Mouse (Mus musculus): ENCODE data around the gene Tdrd12.
A peak's percentile ranks its signal among the peaks of the same experiment; 100 is the strongest.
"Not testable (repeated sequence)": the region's sequence is repeated elsewhere in the genome, so short reads cannot be mapped to it uniquely, and the experiment has no call there.

Gene Tdrd12

DNA sequence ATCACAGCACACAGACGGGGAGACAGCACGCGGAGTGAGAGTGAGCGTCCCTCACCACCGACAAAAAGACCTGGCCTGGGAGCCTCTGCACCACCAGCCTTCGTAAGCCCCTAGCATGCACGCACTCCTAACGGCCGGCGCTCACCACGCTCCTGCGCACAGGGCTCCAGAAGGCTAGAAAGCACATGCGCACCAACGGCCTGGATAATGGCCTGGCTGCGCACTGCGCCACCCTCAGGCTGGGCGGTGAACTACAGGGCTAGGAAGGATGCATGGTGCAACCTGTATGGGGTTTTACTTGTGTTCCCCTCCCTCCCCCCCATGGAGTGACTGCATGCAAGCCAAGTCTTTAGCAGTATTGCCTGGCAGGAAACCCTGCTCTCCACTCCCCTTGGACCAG lies at the start of gene Tdrd12:
Tdrd12 (minus strand) TSS at position 184 of the 400 bp plus-strand sequence.
- DNase-seq (ENCODE audit: low spot score) = no peak

GRCm38 (mm10) chr7:35586906-35587445 lies 49.4 kb upstream of the Tdrd12 start:
- DNase-seq (ENCODE audit: low spot score) = no peak

DNA sequence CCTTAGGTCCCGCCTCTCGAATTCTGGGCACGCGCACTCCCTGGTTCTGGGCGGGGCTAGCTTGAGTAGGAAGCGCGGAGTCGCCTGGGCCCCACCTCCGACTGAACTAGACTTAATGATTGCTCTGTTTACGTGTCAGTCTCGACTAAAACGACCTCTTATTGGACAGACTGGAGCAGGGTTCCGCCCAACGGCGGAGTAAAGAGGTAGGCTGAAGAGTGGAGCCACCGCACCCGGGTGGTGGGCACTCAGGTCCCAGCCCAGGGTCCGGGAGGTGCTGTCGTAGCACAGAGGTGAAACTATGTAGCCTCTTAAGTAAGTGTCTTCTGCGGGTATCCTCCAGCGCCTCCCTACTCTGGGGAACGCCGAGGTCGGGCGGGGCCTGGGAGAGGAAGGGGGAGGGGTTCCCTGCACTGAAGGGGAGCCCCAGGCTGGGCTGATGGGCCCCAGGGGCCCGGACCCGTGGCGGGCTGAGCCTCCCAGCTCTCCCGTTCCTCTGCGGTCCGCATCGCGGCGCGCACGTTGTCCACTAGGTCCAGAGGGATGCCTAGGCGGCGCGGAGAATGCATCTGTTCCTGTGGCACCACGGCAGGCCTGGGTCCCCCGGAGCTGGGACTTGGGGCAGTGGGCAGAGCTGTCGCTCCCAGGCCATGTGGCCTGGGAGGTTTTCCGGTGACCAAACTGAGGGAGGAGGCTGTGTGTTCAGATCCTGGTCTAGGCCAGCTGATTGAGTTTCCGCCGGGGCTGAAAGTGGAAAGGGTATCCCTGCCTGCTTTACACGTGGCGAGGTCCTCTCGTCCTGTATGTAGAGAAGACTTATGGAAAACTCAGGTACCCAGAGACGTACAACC lies 48.7 kb upstream of the Tdrd12 start, which contains the start of gene Ankrd27:
Ankrd27 (plus strand) TSS at position 190 of the 851 bp plus-strand sequence.
- DNase-seq (ENCODE audit: low spot score) = peak; percentile 89

DNA sequence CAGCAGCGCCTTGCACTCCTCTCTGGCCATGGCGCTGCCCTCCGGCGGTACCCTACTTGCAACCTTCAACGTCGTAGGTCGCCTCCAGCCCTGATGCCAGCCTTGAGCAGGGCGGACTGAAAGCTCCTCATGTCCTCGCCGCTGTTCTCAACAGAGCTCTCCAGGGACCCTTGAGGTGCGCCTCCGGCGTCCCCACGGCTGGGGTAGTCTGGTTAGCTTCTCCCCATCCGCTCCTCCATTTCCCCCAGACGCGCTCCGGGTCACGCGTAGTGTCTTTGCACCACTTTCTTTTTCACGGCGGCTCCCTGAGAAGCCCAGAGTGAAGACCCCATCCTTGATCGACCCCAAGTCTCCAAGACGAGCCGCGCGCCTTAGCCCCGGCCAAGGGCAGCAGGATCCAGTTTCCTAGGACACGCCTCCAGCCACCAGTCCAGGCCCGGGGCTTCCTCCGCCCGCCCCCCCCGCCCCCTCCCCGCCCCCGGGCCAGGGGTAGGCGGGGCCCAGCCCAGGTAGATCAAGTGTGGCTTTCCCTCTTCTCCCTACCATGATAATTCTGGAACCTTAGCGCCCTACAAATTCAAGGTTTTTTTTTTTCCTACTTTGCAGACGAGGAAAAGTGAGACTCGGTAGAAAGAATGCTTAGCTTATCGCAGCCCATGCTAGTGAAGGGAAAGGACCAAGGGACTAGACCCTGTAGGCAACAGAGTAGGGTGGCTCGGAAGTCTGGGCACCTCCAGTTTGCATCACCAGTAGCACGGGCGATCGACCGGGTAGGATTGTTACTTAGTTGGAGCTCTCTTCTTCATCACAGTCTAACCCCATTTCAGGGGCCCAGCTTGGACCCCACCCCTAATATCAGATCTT lies 47.9 kb upstream of the Tdrd12 start, which contains the start of gene Rgs9bp:
Rgs9bp (minus strand) TSS at position 392 of the 864 bp plus-strand sequence.
- peak; percentile 22 for DNase-seq (ENCODE audit: low spot score)

DNA sequence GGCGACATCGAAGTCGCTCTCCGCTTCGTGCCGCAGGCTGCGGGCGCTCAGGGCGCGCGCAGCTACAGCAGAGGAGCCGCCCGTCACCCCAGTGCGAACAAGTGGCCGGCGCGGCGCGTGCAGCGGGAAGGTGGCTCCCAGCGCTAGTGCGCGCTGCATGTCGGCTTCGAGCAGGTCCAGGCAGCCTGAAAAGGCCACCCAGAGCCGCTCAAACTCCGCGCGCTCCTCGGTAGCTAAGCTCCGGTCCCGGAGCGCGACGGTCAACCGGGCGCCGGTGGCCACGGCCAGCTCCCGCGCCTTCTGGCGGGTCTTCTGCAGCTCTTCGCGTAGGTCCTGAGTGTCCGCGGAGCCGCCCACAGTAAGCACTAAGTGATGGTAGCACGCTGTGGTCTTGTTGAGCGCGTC lies 47.2 kb upstream of the Tdrd12 start:
- DNase-seq (ENCODE audit: low spot score) = peak; percentile 22

- no peak for DNase-seq (ENCODE audit: low spot score)
Observed at GRCm38 (mm10) chr7:35584068-35584785, 46.7 kb upstream of the Tdrd12 start.

DNA sequence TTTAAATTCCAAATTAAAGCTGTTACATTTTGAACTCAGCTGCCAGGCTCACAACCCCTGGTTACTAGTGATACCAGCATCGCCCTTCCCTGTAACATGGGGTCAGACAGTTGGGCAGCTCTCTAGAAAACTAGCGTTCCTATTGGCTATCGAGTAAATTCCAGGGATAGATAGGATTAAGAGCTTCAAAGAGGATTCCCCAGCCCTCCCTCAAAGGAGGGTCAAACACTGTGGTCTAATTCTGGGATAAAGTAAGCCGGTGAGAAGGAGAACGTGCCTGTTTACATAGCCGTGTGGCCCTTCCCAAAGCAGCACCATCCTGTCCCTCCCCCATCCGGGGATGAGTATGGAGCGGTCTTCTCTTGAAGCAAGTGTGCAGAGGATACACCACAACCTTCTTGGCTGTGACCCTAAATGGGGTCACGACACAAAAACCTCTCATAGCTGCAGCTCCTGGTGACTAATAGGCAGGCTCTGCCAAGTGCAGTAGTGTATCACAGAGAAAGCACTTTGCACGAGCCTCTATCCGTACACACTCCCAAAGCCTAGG lies 46.0 kb upstream of the Tdrd12 start:
- DNase-seq (ENCODE audit: low spot score) = no peak

DNA sequence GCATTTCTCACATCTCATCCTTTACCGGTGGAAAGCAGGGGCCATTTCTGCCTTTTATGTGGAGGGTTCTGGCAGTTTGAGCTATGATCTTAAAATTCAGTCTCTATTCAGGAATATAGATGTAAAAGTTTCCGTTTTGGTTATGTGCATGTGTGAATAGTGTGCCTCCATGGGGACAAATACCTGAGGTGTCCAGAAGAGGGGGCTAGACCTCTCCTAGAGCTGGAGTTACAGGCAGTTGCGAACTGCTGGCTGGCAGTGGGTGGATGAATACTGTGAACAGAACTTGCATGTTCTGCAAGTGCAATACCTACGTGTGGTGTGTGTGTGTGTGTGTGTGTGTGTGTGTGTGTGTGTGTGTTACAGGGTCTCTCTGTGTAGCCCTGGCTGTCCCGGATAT lies 45.2 kb upstream of the Tdrd12 start:
- no peak for DNase-seq (ENCODE audit: low spot score)

- DNase-seq (ENCODE audit: low spot score) = peak; percentile 26
Observed at GRCm38 (mm10) chr7:35579849-35580248, 42.3 kb upstream of the Tdrd12 start.

DNA sequence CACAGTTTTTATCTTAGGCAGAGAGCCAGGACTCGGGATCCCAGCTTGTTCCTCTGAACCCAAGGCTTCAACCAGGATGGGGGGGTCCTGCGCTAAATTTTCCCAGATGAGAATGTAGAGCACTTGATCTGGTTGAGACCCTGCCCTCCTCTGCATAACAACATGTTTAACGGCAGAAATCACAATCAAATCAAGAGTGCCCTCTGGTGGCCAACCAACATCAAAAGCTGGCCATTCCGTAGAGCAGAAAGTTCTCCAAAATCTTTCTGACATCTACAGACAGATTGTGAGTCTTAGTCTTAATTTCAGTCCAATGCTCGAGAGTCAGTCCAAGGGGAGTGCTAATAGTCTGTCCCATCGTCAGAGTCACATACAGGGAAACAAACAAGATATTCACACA lies 33.3 kb upstream of the Tdrd12 start:
- not testable (repeated sequence) for DNase-seq (ENCODE audit: low spot score)

GRCm38 (mm10) chr7:35569724-35570123 lies 32.2 kb upstream of the Tdrd12 start:
- DNase-seq (ENCODE audit: low spot score) = not testable (repeated sequence)

DNA sequence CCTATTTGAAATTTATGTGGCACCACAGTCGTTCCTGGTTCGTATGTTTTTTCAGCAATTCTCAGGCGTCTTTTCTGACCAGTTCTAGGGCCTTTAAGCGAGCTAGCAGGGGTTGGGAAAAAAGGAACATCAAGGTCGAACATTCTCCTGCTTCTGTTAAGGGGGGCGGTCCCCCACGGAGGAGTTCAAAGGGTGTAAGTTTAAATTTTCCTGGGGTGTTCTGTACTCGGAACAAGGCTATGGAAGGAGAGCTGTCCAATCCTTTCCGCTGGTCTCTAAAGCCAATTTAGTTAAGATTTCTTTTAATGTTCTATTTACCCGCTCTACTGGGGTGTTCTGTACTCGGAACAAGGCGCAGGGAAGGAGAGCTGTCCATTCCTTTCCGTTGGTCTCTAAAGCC lies 28.4 kb upstream of the Tdrd12 start:
- DNase-seq (ENCODE audit: low spot score) = not testable (repeated sequence)

DNA sequence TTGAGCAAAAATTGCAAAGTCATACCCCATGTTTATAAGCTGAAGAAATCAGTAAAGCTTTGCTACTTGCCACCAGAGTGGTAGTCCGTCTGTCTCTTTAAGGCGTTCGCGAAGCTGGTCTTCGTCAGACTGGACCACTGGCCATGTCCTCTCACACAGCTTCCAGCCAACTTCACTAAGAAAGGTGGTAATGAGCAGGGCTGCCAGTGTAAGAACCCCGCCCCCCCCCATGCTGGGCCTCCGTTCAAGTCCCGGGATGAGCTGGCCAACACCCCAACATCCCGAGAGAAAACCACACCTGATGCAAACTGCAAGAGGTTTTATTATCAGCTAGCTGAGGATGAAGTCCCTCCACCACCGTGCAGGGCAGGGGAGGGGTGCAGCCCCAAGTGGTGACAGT lies 27.3 kb upstream of the Tdrd12 start:
- not testable (repeated sequence) for DNase-seq (ENCODE audit: low spot score)

- DNase-seq (ENCODE audit: low spot score) = no peak
Observed at GRCm38 (mm10) chr7:35564067-35564865, 26.7 kb upstream of the Tdrd12 start.

GRCm38 (mm10) chr7:35563071-35563470 lies 25.5 kb upstream of the Tdrd12 start:
- no peak for DNase-seq (ENCODE audit: low spot score)

GRCm38 (mm10) chr7:35559838-35560237 lies 22.3 kb upstream of the Tdrd12 start:
- DNase-seq (ENCODE audit: low spot score) = no peak

DNA sequence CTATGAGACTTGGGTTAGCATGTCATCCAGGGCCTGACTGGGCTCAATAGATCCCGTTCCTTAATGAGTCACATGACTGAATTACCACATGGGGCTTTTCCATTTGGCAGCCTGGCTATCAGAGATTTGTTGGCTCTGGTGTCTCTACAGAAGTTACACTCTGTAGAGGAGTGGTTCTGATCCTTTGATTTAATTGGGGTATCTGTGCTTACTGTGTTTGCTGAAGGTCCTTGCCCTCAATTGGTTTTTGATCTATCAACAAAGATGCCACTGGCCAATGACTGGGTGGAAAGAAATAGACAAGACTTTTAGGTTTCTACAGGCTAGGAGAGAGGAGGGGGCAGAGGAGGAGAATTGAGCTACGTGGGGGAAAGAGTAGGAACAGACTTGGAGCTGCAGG lies 21.1 kb upstream of the Tdrd12 start:
- DNase-seq (ENCODE audit: low spot score) = no peak

- DNase-seq (ENCODE audit: low spot score) = no peak
Observed at GRCm38 (mm10) chr7:35557577-35557976, 20.0 kb upstream of the Tdrd12 start.

GRCm38 (mm10) chr7:35556905-35557304 lies 19.4 kb upstream of the Tdrd12 start:
- DNase-seq (ENCODE audit: low spot score) = no peak

- DNase-seq (ENCODE audit: low spot score) = no peak
Observed at GRCm38 (mm10) chr7:35556205-35556603, 18.7 kb upstream of the Tdrd12 start, which contains the start of gene Nudt19. Nudt19 (minus strand) TSS chr7:35556304.
